Mouse (Mus musculus): Measurements from ENCODE around the gene Nav2.

Gene Nav2

DNA sequence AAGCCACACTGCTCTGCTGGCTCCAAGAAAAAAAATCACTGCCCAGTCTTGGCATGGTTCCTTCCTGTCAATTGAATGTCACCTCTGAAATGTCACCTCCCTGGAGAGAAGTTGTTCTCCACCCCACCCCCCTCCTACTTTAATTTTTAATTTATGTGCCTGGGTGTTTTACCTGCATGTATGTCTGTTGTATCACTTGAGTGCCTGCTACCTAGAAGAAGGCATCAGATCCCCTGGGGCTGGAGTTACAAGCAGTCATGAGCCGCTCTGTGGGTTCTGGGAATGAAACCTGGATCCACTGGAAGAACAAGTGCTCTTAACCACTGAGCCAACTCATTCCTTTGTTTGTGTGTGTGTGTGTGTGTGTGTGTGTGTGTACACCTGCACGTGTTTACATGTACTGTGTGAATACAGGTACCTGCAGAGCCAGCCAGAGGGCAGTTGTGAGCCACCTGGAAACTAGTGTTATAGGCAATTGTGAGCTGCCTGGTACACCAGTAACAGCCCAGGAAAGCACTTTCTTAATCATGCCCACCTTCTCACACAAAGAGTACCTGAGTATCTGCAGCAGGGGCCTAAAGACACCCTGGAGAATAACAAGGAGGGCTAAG is 433.5 kb downstream of the Nav2 start:
- peak; percentile 30 for DNase-seq

DNA sequence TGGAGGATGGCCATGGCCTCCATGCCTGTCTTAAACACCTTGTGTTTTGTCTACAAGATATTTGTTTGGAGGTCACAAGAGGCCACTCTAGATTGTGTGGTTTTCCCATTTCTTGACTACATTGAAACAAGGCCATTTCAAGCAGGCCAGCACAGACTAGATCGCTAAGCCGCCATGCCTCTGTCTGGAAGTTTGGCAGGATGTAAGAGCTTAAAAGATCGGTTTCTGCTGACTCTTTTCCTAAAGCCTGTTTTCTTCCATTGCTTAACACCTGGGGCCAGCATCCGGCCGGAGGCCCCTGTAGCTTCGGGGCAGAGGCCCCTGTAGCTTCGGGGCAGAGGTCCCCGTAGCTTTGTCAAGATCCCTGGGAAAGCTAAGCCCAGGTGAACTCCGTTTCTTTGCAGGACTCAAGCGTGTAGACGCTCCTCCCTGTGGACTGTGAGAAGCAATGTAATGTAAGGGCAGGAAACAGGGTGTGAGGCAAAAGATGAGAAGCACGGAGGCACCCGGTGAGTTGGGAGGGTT is 434.1 kb downstream of the Nav2 start:
- DNase-seq = no peak

- DNase-seq = no peak
These were observed 434.6 kb downstream of the Nav2 start for GRCm38 (mm10) chr7:49343081-49343600.

- DNase-seq = no peak
These were observed 435.4 kb downstream of the Nav2 start for GRCm38 (mm10) chr7:49343752-49344484.

- no peak for DNase-seq
These were observed 439.1 kb downstream of the Nav2 start for GRCm38 (mm10) chr7:49347338-49348272.

DNA sequence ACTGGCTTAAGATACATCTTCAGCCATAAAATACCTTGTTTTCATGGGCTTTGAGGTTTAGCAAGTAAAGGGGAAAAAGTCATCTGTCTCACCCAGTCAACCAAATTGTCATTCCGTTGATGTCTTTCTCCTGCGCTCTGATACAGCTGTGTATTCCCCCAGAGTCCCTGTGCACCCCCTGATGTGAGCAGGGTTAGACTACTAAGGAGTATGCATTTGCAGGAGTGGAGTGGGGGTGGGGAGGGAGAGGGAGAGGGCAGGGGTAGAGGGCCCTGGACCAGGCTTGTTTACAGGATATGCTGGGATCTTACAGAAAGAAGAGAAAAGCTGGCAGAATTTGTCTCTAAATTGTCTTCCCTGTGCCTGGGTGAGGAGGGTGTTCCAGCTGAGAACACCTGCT is 440.1 kb downstream of the Nav2 start:
- no peak for DNase-seq

DNA sequence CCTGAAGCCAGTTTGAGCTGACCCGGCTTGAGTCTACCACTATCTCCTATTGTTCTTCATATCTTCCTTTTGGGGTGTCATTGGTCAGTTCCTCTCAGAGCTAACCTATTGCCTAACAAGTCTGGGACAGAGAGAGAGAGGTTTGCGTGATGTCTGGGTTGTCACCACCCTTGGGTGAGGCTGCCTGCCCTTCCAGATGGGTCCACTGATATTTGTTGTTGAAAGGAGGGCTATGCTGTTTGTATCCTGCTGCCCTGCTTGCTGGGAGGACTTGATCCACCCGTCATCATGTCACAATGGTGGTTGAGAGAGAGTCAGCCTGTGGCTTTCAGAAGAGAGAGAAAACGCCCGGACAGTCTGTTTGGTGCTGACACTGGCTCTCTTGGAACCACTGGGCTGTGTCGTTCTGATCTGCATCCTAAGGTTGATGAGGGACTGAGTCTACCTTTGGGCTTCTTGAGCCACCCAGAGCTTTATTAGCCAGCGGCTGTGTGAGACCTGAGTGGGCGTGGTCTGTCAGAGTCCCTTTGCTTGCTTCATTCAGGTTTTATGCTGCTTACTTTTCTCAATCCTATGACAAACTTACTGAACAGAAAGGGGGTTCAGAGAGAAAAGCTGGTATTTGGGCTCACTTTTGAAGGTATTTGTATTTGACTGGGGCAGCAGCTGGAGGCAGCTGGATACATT is 441.9 kb downstream of the Nav2 start:
- DNase-seq = no peak

DNA sequence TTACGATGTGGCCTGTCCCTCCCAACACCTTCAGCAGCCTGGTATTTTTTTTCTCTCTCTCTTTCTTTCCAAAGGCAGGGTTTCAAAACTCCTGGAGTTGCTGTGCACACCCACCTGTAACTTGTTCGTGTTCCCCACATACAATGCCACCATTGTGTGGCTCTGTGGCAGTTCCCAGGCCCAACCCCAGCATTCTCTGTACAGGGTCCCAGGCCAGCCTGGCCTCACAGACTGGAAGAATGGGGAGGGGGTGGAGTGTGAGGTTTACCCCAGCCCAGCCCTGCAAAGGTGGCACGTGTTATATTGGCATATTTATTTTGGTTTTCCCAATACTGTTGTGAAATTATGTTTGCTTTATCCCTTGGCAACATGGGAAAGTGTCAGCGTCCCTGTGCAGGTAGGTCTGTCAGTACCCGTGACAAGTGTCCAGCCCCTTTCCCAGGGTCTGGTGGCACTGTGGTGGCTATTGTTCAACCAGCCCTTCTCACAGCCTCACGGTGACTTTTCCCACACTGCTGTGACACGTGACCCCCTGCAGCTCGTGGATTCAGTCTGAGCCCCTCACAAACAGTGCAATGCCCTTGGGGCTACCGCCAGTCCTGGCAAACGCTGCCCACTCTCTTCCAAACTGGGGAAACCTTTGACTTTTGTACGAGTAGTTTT is 443.2 kb downstream of the Nav2 start:
- DNase-seq = no peak

DNA sequence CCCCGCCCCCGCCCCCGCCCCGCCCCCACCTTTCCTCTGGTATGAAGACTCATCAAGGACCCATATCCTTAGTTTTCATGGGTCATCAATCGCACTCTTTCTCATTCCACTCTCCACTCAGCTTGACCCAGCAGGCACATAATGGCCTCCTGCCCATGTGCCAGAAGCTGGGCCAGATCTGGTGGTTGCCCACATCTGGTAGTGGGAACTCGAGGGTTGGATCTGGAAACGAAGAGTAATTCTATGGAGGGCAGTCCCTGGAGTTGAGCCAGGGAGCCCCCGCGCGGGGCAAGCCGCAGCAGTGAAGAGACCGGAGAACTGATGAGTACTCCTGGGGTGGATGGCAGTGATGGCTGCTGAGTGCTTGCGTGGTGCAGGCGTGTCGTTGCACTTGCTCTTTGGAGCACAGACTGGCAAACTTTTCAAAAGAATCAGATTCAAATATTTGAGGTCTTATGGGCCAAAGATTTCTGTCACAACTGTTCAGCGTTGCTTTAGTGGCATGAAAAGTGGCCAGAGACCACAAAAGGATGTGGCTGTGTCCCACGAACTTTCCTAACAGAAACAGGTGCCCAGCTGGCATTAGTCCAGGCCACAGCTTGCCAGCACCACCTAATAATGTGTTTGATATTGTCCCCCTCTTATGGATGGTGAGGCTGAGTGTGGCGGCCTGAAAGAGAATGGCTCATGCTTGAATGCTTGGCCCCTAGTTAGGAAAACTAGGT is 449.1 kb downstream of the Nav2 start:
- no peak for DNase-seq

DNA sequence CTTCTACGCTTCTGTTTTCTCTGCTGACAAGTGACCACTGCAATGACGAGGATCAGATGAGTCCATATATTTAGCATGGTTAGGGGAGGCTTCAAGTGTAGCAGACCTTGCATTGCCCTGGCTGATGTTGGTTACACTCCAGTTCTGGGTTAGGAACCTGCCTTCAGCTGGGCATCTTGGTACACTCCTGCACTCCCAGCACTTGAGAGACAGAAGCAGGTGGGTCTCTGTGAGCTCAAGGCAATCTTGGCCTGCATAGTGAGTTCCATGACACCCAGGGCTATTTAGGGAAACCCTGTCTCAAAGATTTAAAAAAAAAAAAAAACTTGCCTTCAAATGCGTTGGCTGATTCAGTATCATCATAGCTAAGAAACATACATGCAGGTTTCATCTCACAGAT is 450.6 kb downstream of the Nav2 start:
- no peak for DNase-seq

DNA sequence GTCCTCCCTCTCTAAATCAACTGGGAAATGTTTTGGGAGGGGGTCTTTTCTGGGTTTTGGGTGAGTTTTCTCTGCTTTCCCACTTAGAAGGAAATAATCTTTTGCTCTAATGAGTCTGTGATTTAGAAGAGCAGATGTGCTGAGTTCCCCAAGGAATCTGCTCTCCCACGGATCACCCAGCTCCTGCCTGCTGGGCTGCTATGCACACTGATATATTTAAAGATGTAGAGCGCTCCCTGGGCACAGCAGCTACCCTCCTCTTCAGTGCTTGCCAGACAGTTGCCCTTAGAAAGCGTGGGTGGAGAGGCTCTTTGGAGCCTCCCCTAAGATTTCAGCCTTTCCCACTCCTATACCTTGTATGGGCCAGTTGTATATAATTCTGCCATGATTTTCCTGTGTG is 452.1 kb downstream of the Nav2 start:
- DNase-seq = no peak

DNA sequence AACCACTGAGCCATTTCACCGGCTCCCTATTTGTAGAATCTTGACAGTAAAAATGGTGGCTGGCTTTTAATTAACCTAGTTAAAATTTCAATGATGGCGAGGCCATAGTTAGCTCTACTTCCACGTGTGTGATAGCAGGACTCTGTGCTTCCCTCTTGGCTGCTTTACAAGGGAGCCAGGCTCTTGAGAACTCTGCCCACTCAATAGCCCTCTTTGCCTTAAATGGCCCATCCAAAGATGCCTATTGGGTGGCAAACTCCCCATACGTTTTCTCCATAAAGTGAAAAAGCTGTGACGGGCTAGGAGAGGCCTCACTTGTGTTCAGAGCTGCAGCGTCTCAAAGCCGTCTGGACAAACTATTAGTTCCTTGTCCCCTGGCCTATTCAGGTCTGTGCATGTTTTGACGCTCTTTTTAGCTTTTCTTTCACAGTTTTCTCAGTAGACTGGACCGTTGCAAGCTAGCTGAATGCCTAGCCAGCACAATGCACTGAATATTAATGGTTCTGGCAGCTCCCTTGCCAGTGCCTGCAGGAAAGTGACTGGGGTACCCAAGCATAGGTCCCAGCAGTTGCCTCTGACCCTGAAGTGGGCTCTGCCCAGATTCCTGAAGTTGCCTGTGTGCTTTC is 453.1 kb downstream of the Nav2 start:
- no peak for DNase-seq

- peak; percentile 60 for DNase-seq
These were observed 456.1 kb downstream of the Nav2 start for GRCm38 (mm10) chr7:49364486-49365162.

DNA sequence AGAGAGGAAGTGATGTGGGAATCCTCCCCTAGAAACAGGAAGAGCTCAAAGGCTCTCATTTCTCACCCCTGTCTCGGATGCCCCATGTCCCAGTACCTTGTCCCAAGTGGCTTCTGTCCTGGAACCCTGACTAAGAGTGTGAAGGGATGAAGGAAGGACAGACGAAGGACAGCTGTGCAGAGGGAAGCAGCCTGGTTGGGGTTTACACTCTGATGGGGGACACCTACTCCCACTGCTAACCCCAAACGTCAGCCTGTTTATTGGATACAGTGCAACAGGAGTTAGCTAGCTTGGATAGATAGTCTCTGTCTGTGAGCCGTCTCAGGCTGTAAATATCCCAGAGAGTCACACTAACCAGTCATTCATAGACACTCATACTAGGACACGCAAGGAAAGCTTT is 460.1 kb downstream of the Nav2 start:
- no peak for DNase-seq

DNA sequence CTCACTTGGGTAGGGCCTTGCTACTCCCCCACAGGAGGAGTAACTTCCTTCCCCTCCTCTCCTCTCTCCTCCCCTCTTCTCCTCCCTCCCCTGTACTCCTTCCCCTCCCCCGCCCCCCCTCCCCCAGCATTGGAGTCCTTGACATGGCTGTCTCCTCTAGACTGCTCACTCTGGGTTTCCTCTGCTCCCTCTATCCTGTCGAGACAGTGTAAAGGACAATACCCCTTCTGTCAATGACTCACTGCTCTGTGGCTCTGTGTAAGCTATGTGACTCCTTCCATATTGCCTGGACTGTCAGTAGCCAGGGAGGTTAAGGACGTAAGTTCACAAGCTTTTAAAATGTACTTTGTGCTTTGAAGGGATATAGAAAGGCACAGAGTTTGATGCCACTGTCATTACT is 460.5 kb downstream of the Nav2 start:
- DNase-seq = no peak

- DNase-seq = no peak
These were observed 461.4 kb downstream of the Nav2 start for GRCm38 (mm10) chr7:49369809-49370473.

DNA sequence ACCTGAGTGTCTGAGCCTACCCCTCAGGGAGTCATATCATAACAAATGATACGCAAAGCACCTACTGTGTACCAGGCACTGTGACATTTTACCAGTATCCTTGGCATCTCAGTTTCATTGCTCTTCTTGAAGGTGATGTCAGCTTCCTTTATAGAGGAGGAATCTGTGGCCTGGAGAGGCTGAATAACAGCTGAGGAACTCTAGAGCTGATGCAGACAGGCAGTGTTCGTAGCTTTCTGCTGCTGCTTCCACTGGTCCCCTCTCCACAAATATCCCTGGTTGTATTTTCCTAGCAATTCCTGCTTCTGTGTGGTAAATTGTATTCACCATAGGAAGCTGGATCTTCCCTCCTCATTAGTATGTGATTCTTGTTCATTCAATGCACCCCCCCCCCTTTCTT is 462.8 kb downstream of the Nav2 start:
- DNase-seq = no peak

DNA sequence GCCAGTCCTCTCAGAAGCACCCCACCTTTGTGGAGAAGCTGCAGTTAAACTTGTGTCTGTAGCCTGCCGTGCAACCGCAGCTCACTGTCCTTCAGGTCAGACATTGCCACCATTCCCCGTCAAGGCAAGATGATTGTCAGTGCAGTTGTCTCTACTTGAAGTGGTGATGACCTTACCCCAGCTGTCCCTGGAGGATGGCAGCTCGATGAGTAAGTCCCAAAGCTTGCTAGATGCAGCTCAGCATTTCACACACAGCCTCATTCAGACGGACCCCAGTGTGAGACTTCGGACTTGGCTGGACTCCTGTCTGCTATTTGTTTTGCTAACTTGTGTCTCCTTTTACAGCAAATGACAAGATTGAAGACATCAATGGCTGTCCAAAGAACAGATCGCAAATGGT is 463.5 kb downstream of the Nav2 start:
- no peak for DNase-seq

DNA sequence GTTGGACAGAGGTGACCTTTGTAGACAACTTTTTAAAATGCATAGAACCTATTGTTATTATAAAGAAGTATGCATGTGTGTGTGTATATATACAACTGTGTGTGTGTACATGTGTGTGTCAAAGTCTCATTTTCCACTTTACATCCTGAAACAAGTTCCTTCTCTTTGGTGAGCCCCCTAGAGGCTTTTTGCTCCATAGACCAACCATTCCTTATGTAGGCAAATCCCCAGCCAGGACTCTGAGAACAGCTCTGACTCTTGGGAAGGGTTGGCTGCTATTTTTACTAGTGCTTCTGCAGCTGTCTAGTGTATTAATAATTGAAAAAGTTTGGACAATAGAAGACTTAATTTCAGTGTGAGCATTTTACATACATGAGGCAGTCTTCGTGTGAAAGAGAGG is 464.7 kb downstream of the Nav2 start:
- no peak for DNase-seq

- DNase-seq = no peak
These were observed 465.1 kb downstream of the Nav2 start for GRCm38 (mm10) chr7:49373661-49374060.
